Mouse (Mus musculus) layer of hippocampus, adult 9-10 months (tissue): Measurements from ENCODE around the gene Rbm47.
"Not testable (repeated sequence)": the region's sequence is repeated elsewhere in the genome, so short reads cannot be mapped to it uniquely, and the experiment has no call there.

Experiments
- DNase-seq: peaks from one replicate; pipeline ENCODE4 v3.0.0; 2022; ENCODE audit warnings: low spot score

Gene Rbm47

DNA sequence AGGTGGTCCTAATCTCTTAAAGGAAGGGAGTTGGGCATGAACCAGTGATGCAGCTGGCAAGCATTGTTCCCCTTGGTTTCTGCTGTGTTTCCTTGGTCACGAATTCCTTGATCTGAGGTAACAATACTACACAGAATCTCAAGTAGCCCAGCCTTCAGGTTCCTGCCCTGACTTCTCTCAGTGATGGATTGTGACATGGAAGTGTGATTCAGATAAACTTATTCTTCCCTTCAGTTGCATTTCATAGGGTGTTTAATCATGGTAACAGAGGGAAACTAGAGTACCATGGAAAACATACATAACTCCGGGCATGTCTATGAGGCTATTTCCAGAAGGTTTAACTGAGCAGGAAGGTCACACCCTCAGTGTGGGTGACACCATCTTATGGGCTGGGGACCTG is at the start of gene Rbm47:
Rbm47 (minus strand) TSS at position 101 of the 400 bp plus-strand sequence.
- DNase-seq: no peak

DNA sequence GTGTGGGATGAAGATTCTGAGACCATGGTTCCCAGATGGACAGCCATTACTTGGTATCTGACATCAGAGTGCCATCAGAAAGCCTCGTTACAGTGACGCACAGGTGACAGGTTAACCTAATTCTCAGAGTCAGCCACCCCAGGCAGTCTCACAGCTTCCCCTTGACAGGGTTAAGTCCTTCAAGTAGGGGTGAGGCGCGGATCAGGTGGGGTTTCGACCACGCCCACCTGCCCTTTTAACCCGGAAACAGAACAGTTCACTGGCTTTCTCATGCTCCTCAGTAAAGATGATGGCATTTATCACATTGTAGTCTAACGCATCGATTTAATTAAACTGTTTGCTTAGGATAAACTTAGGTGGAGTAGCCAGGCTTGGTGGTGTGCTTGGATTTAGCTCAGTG is 47.7 kb upstream of the Rbm47 start:
- DNase-seq: no peak

DNA sequence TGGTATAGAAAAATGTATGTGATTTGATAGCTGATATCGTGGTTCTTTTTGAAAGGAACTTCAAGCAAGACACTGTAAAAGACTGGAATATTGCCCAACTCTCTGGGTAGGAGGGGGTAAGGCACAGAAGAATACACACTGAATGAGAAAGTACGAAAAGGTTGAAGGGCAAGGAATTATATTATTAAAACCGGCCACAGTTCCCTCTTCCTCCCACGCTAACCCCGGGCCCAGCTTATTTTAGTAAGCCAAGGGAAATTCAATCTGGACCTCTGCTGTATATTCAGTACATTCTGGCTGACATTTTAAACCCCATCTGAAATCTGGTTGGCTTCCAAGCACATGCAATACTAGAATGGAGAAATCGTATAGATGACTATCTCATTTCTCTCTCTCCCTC is 46.8 kb upstream of the Rbm47 start:
- DNase-seq: no peak

DNA sequence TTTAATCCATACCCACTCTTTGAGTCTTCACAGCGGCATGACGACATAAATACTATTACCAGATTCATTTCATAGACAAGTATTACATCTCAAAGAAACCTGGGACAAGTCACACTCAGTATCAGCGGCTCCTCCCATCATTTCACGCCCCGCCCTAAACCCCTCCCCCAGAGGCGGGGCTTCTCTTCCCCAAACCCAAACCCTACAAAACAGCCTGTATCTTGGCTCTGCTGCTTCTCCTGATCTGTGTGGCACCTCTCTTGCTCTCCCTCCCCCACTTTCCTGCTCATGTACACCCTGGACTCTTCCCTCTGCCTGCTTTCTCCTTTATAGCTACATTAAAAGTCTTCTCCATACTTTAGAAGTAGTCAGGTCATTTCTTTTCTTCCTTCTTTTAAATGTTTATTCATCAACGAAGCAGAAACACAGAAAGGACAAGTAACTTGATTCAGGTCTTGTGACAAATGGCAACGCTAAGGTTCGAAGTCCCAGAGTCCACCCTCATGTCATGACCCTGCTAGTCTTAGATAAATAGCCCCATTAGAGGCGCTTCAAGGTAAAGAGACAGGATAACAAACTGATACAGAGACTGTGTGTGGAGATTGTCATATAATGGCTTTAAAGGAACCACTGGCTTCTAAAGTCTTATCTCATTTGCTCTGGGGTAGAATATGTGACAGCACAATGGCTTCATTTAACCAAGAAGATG is 42.8 kb upstream of the Rbm47 start:
- no peak for DNase-seq

DNA sequence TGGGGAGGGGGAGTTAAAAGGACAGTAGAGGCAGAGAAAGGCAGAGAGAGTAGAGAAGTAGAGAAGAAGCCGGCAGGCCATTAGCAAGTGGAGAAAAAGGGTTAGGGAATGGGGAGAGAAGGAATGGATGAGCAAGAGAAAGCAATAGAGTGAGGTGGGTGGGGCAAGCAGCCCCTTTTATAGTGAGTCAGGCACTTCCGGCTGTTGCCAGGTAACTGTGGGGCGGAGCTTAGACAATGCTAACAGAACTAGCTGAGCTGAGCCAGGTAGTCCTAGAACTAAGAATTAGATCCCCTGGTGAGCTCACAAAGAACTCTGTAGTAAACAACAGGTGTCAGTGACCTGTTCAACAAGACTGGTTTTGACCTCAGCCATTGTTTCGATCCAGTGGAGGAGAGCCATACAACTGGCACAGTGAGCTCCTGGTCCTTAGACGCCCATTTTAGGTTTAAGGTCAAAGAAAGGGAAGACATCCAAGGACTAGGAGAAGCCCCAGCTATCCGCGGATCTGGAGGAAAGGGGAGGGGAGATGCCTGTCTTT is 41.5 kb upstream of the Rbm47 start:
- no peak for DNase-seq

DNA sequence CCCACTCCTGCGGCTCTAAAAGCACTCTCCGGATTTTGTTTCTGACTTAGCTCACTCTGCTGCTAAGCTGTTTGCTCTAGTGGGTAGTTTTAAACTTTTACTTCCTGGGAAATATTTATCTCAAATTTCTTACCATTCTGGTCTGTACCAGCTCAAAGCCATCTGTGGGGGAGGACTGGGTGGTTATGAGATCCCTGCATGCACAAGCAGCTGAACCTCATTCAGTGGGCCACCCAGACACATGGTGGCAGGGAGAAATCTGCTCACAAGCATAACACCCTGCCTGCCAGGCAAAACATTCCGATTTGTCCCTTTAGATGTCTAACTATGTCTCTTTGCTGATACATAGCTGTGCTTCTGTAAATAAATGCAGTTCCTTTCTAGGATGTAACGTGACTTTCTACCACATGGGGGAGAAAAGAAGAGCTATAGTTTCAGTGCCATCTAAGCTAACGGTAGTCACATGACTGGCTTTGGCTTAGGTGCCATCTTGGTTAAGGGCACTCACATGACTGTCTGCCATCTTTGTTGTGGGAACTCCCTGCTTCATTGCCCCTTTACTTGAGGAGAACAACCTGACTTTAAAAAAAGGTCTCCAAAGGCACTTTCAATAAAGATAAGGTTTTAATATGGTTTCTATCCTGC is 36.7 kb upstream of the Rbm47 start:
- DNase-seq: no peak

DNA sequence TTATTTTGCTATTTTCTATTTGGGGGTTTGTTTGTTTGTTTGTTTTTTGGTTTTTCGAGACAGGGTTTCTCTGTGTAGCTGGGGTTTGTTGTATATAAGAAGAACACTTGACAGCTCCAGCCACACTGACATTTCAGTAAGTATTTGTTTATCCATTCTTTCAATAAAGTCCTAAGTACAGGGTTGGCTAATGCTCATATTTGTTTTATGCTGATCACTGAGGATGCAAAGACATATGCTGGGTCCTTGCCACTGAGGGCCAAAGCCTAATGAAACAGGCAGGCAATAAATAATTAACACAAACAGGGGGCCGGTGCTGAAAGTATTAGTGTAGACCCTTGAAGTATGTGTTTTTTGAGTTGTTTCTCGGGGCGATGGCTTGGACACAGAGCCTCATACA is 32.0 kb upstream of the Rbm47 start:
- no peak for DNase-seq

DNA sequence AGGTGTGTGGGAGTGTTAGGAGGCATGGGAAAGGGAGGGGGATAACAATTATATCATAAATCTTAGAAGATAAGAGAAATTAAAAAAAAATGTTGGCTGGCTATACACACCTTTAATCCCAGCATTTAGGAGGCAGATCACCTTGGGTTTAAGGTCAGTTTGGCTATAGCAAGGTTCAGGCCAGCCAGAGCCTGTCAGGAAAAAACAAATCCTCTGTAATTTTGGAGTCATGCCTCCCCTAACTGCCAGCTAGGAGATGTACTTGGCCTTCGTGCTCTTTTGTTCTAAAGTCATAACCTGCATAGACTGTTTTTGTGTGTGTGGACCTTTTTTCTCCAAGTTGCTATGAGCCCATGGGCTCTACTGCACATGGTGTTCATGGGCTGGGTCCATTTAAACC is 30.5 kb upstream of the Rbm47 start:
- DNase-seq: no peak

DNA sequence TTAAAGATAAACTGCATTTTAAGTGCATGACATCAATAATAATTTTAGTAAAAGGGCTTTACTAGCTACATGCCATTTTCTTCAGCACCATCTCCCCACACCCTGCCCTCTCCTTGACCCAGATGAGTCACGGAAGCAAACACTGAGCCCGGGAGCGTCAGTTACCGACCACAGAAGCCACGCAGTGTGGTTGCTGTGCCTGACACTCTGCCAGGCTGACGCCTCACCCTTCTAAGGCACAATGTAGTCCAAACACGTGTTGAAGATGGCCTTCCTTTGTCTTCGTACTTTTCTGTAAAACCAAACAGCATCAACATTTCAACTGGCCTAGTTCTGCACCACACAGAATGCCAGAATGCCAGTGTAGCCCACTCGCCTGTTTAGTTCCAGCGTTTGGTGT is 27.1 kb upstream of the Rbm47 start:
- no peak for DNase-seq

DNA sequence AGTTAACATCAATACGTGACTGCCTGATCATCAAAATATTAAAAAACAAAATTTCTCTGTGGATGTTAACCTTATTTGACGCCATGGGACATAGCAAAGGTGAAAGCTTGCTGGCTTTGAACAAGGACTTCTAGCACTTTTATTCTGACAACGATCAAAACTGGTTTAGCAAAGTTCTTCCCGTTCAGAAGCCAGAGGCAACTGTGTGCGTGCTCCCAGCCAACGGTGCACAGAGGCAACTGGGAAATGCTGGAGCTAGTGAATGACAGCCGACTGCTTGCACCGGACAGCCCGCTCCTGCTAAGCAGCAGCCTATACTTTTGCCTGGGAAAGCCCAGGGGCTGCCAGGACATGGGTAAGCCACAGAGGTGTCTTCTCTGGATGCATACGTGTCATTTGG is 22.4 kb upstream of the Rbm47 start:
- DNase-seq: no peak

DNA sequence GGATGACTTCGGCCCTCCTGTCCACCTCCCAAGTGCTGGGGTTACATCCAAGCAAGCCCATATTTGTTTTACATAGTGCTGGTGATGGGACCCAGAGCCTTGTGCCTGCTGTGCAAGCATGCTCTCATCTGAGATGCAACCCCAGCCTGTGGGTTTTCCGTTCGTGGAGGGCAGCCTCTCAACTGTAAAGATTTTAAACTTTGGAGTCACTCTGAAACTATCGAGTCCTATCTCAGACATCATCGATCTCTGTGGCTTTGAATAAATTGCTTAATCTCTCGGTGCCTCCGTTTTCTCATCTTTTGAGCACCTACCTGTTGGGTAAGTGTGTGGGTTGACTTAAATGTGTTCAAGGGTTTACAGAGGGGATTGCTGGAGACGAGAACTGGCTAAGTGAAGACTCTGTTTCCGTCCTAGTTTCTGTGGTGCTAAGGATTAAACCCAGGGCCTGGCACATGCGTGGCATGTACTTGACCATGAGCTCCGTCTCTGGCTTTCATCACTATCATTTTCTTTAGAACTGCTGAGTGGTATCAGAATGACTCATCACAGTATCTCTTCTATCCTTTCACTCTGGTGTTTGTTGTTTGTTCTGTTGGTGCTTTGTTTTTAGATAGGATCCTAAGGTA is 20.4 kb upstream of the Rbm47 start:
- DNase-seq: no peak

DNA sequence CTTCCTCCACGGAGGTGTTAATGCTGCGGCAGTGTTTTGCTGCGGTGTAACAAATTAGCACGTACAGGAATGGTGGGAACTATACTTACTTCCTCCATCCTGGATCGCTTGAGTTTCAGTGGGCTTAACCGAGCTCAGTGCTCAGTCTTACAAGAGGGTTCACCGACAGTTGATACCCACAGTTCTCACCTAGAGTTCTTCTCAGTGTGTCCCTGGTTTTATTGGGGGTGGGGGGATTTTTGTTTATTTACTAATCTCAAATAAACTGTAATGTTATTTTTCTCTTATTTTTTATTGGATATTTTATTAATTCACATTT is 18.2 kb upstream of the Rbm47 start:
- DNase-seq: no peak

DNA sequence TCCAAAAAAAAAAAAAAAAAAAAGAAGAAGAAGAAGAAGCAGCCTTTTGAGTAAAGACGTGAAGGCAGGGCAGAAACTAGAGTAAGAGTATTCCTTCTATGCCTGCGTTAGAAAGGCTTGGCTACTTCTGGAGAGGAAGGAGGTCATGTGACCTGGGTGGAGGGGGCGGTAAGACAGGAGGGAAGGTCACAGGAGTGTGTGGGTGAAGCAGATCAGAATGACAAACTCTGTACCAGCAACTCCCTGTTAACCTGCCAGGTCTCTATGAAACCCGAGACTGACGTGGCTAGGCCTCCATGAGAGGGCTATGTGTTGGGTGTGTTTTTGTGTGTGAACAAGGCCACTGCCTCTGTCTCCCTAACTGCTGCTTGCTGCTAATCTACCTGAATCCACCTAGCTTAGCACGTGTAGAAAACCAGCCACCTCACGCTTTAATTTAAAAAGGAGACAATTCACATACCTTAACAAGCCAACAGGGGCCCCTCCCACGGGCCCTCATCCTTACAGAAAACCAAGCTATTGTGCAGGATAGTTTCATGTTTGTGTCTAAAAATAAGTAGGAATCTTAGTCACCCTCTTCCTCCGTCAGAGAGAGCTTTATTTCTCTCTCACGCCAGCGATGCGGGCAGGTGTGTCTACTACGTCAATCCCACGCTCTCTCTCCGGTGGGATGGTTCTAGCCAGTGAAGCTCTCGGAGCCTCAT is 17.7 kb upstream of the Rbm47 start:
- no peak for DNase-seq

DNA sequence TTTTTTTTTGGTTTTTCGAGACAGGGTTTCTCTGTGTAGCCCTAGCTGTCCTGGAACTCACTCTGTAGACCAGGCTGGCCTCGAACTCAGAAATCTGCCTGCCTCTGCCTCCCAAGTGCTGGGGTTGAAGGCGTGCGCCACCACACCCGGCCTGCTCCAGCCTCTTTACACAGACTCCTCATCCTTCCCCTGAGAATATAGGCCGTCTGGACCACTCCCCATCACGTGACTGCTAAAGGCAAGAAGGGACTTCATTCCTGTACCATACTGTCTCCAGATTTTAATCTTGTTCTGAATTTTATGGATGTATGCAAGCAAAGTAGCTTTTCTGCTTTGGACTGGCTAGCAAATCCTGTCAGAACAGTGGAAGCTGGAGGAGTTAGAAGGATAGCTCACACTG is 15.7 kb upstream of the Rbm47 start:
- DNase-seq: not testable (repeated sequence)

DNA sequence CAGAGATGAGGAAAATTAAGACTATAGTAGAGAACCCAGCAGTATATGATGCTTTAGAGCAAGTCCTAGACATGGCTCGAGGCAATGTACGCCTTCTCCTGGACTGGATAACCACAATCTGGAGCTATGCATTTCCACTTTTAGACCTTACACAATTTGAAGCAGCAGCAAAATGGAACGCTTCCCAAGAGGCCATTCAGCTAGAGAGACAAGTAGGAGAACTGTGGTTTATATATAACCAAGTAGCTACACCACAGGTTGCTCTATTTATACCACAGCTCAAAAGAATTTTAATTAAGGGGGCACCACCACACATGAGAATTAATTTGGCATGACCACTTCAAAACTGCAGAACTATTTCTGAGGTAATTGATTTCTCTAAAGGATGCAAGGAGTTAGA is 9.2 kb upstream of the Rbm47 start:
- DNase-seq: no peak

DNA sequence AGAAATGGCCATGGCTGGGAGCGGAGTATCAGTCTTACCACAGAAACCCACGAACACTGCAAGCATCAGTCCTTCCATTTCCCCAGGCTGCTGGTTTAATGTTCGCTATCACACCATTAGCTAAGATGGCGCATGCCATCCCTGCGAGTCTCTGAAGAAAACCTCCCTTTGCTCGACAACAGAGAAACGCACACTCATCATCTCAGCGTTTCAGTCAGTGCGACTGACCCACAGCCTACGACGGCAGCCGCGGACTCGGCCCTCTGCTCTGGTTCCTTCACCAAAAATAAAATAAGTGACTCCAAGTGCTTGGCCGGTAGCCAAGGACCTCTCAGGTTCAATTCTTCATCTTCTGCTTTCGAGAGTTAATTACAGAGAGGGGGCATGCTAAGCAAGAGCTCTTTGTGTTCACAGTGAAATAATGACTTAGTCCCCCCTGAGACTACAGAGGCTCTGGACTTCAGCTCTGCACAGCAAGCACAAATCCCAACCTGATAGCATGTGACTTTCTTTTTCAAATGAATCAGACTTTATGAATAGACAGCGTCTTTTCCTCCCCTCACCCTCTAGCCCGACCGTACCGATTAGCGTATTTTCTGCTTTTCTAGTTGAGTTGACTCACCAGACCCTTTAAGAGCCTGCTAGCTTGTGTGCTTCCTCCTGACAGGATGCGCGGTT is 1.4 kb upstream of the Rbm47 start:
- no peak for DNase-seq

DNA sequence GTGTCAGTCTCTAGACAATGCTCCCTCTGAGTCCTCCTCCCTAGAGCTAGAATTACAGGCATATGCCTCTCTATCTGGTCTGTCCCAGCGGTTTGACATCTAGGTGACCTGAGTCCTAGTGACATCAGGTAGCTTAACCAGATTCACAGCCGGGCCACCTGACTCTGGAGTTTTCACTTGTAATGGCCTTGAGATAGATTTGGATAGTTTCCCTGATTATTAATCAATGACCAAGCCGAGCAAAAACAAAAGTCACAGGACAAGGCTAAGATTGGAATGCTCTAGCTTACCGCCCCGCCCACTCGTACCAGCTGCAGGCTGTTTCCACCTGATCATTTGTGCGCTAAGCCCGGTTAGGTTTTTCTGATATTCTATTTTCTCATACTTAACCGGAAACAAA is 2.3 kb downstream of the Rbm47 start:
- DNase-seq: no peak

DNA sequence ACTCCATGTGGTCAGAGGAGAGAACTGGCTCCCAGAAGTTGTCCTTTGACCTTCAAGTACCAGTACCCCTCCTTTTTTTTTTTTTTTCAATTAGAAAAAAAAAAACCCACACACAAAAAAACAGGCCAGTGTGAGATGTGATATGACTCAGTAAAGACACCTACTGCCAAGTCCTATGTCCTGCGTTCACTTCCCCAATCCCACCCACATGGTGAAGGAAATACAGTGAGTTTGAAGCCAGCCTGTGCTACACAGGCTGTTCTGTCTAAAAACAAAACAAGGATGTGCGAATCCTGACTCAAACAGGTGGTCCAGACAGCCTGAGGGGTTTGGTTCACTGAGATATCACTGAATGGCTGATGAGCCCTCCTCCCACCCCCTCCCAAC is 3.8 kb downstream of the Rbm47 start:
- DNase-seq: no peak

DNA sequence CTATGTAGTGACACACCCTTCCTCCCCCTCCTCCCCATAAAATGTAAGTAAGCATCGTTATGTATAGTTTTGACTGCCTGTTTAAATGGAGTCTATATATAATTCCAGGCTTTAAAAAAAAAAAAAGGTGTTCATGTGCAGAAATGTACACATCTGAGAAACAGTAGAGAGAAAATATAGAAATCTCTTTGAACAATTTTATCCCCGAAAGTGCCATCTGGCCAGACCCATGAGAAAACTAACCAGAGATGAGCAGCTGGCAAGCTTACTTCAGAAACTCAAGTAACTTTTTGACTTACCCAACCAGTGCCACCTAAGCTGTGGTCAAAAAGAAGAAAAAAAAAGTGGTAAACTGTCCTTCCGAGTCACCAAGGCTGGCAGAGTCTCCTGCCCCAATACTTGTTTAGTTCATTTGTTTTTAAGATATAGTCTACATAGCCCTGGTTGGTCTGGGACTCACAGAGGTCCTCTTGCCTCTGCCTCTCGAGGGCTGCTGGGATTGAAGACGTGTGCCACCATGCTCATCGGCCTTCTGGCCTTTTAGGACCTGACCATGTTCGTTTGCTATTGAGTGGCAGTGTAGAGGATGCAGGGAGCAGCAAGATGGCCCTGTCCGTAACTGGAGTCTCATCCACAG is 4.3 kb downstream of the Rbm47 start:
- no peak for DNase-seq

DNA sequence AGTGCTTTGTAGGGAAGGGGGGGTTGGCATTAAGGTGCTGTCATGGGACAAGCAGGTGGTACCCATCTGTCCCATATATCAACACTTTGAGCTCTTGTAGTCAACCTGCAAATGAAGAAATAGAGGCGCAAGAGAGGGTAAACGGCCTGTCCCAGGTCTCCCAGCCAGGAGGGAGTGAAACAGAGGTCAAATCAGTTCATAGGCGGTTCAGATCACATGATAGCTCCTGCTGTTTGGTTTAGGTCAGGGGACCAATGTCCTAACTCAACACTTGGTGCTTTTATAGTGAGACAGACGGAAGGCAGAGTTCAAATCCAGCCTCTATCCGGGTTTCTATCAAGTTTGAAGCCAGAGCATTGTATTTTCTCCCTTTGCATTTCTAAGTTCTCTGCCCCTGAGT is 6.0 kb downstream of the Rbm47 start:
- no peak for DNase-seq

DNA sequence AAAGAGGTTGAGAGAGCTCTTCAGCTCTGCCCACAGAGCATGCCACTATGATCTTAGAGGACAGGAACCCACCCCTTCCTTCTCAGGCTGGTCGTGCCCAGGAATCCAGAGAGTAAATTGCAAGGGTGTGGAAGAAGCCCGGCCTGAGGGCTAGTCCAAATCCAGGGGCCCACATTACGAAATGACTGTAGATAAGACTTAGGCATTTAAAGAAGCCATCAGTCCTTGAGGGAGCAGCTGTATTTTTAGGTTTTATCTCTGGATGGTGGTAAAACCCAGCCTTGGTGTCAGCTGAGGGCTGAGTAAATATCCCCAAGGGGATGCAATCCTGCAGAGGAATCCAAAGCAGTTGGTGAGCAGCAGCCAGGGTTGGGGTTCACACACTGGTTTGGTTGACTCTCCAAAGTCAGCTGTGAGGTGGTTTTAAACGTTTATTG is 6.7 kb downstream of the Rbm47 start:
- DNase-seq: no peak

DNA sequence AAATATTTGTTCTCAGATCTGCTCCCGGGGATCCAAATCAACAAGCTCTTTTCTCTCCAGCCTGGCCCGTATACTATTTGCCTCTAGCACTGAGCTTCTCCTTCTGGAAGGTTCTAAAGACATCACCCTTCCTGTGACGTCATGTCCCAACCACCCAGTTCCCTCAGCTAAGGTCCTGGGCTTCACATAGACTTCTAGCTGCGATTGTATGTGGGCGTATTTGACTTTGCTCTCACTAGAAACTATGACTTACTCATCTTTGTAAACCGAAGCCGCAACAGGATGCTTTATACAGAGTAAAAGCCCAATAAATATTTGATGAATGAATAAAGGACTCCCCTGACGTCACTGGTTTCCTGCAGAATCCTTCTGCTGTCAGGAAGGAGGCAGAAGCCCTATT is 7.2 kb downstream of the Rbm47 start:
- DNase-seq: no peak
